Mouse (Mus musculus): ENCODE data around the gene Il1rap. TPM values are rescaled to one million over a fixed set of nuclear protein-coding genes. Genes with fewer than 3 reads are reported as not detected.

Gene Il1rap
- polyA plus RNA-seq, 1 experiment = 6.6 TPM

GRCm38 (mm10) chr16:26612499-26613220 lies 31.2 kb downstream of the Il1rap start:
- DNase-seq (ENCODE audit: low spot score) = no peak

- DNase-seq (ENCODE audit: low spot score) = no peak
These were observed 41.6 kb downstream of the Il1rap start for GRCm38 (mm10) chr16:26623141-26623540.

GRCm38 (mm10) chr16:26626065-26626464 lies 44.6 kb downstream of the Il1rap start:
- DNase-seq (ENCODE audit: low spot score) = no peak

- no peak for DNase-seq (ENCODE audit: low spot score)
These were observed 53.3 kb downstream of the Il1rap start for GRCm38 (mm10) chr16:26634800-26635199.

GRCm38 (mm10) chr16:26643077-26643476 lies 61.6 kb downstream of the Il1rap start:
- DNase-seq (ENCODE audit: low spot score) = no peak

- no peak for DNase-seq (ENCODE audit: low spot score)
These were observed 64.6 kb downstream of the Il1rap start for GRCm38 (mm10) chr16:26646066-26646465.

GRCm38 (mm10) chr16:26647036-26647435 lies 65.5 kb downstream of the Il1rap start:
- no peak for DNase-seq (ENCODE audit: low spot score)

- no peak for DNase-seq (ENCODE audit: low spot score)
These were observed 81.4 kb downstream of the Il1rap start for GRCm38 (mm10) chr16:26662722-26663436.

- no peak for DNase-seq (ENCODE audit: low spot score)
These were observed 84.9 kb downstream of the Il1rap start for GRCm38 (mm10) chr16:26666401-26666800.

GRCm38 (mm10) chr16:26669081-26669480 lies 87.6 kb downstream of the Il1rap start:
- no peak for DNase-seq (ENCODE audit: low spot score)

GRCm38 (mm10) chr16:26680381-26680780 lies 98.9 kb downstream of the Il1rap start:
- no peak for DNase-seq (ENCODE audit: low spot score)

GRCm38 (mm10) chr16:26689771-26690170 lies 108.3 kb downstream of the Il1rap start:
- DNase-seq (ENCODE audit: low spot score) = no peak

GRCm38 (mm10) chr16:26691294-26691693 lies 109.8 kb downstream of the Il1rap start:
- DNase-seq (ENCODE audit: low spot score) = no peak

GRCm38 (mm10) chr16:26698076-26698475 lies 116.6 kb downstream of the Il1rap start:
- DNase-seq (ENCODE audit: low spot score) = no peak

GRCm38 (mm10) chr16:26700440-26701103 lies 119.1 kb downstream of the Il1rap start:
- DNase-seq (ENCODE audit: low spot score) = no peak

- DNase-seq (ENCODE audit: low spot score) = no peak
These were observed 124.3 kb downstream of the Il1rap start for GRCm38 (mm10) chr16:26705658-26706371.

- DNase-seq (ENCODE audit: low spot score) = no peak
These were observed 125.0 kb downstream of the Il1rap start for GRCm38 (mm10) chr16:26706503-26706902.

- no peak for DNase-seq (ENCODE audit: low spot score)
These were observed 129.4 kb downstream of the Il1rap start for GRCm38 (mm10) chr16:26710922-26711321.

GRCm38 (mm10) chr16:26713538-26714316 lies 132.2 kb downstream of the Il1rap start:
- DNase-seq (ENCODE audit: low spot score) = no peak

- DNase-seq (ENCODE audit: low spot score) = no peak
These were observed 141.0 kb downstream of the Il1rap start for GRCm38 (mm10) chr16:26722464-26722863.

Measured in urinary bladder, adult 2 months (tissue).